Mouse (Mus musculus): ENCODE results near the gene Clybl. TPM values are rescaled to one million over a fixed set of nuclear protein-coding genes. Genes with fewer than 3 reads are reported as not detected.
A peak's percentile ranks its signal among the peaks of the same experiment; 100 is the strongest.

Clybl gene
- polyA plus RNA-seq (2015; fragmentation: Nextera tagmentation; extraction: Ambion mirVana), result 7.5 and 8.4 TPM in 2 replicates

DNA sequence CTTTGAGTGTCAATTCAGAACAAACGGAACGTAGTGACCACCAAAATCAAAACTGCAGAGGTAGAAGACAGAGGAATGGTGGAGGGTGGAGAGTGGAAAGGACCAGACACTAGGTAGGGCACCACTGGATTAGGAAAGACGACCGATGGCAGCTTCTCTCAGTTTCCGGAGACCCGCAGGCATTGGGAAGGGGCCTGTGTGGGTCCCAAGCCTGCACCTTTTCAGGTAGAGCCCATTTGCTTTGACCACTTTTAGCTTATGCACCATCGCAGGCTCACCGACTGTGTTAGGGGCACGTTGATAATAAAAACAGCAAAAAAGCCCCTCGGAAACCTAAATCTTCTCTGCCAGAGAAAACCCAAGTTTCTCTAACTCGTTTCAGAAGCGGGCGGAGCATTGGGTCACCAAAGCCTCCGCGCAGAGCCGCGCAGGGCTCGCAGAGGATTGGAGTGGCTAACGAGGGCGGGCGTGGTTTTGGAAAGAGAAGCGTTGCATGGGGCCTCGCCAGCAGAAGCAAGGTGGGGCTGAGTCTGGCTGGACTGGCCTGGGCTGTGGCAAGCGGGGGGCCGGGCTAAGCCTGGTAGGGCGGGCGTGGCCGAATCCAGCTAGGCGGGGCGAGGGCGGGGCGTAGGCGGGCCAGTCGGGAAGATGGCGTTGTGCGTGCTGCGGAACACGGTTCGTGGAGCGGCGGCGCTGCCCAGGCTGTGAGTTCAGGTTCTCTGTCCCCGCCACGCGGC is at the start of gene Clybl:
TSS of gene Clybl (plus strand) at position 627 of the 737 bp plus-strand sequence.
- no peak within 1 kb of the TSS; the same call in 1 of the 2 replicates for H3K27ac ChIP-seq (ENCODE audit: low read length)
- H3K27me3 ChIP-seq (replicated peaks; ENCODE audit: control insufficient read depth, insufficient read depth, low read length), result no peaks in the 10 kb centered on the region
- H3K9ac ChIP-seq (replicated peaks; ENCODE audit: low read depth, low read length), result peak within 1 kb of the TSS; percentile 70
- H3K4me2 ChIP-seq (ENCODE audit: low read length), result peak within 1 kb of the TSS; percentile 80
- H3K36me3 ChIP-seq (ENCODE audit: control insufficient read depth, insufficient read depth), result no peaks in the 10 kb centered on the region
- peaks cover 3% of the 10 kb centered on the region; the same call in 1 of the 2 replicates for H3K4me1 ChIP-seq (replicated peaks; ENCODE audit: control insufficient read depth, insufficient read depth, low read length)
- peak; percentile 98 for ATAC-seq
- H3K9me3 ChIP-seq (ENCODE audit: control insufficient read depth, low read length), result no peaks in the 10 kb centered on the region
- WGBS, result 3% methylated on average over 45 of the region's 45 CpGs
- peak within 1 kb of the TSS; percentile 77 for H3K4me3 ChIP-seq (replicated peaks; ENCODE audit: low read length)

DNA sequence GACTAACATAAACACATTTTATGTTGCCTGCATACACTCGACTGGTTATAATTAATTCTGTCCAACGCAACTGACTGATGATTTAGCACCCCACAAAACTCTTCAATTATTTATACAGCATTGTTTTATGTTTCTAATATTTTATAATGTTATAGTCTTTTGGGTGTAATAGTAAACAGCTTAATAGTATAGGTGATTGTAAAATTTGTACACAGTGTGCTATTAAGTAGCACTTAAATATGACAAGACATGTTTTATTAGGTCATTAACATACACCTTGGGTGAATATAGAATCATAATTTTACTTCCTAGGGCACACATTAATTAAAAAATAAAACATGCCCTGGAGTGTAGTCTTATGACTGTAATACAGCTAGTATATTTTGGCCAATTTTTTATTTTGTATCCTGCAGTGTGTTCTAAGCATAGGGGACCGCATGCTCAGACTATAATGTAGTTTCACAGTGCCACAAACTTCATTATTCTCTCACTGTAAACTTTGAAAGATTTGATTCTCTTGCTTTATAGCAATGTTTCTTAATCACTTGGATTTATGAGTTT is 45.1 kb upstream of the Clybl start:
- Histone ChIP-seq H3K4me2 (ENCODE audit: low read length) (no peak overlapping the region), H3K27ac (ENCODE audit: low read length) (no peak overlapping the region), H3K27me3 (replicated peaks; ENCODE audit: control insufficient read depth, insufficient read depth, low read length) (no peaks in the 10 kb centered on the region), H3K4me3 (replicated peaks; ENCODE audit: low read length) (no peak overlapping the region), H3K36me3 (ENCODE audit: control insufficient read depth, insufficient read depth) (peaks cover 13% of the 10 kb centered on the region), H3K4me1 (replicated peaks; ENCODE audit: control insufficient read depth, insufficient read depth, low read length) (no peaks in the 10 kb centered on the region), H3K9me3 (ENCODE audit: control insufficient read depth, low read length) (no peaks in the 10 kb centered on the region), H3K9ac (replicated peaks; ENCODE audit: low read depth, low read length) (no peak overlapping the region)
- WGBS, result 95% methylated on average over 3 of the region's 3 CpGs
- ATAC-seq, result no peak

DNA sequence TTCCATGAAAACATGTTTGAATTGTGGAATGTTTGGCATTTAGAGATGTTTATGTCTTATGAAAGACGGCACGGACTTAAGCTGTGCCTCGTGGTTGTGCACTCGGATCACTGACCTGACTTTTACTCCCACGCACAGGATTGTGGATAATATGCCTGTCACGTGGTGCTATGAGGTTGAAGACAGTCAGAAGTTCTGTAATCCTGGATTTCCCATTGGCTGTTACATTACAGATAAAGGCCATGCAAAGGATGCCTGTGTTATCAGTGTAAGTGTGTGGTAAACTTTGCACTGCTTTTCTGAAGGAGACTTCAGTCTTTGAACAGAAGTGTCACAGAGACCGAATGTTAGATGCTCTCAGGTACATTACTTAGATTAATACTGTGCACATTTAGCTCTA is 44.3 kb upstream of the Clybl start:
- Histone ChIP-seq H3K4me1 (replicated peaks; ENCODE audit: control insufficient read depth, insufficient read depth, low read length) (no peaks in the 10 kb centered on the region), H3K4me3 (replicated peaks; ENCODE audit: low read length) (no peak overlapping the region), H3K9me3 (ENCODE audit: control insufficient read depth, low read length) (no peaks in the 10 kb centered on the region), H3K27ac (ENCODE audit: low read length) (no peak overlapping the region), H3K4me2 (ENCODE audit: low read length) (no peak overlapping the region), H3K27me3 (replicated peaks; ENCODE audit: control insufficient read depth, insufficient read depth, low read length) (no peaks in the 10 kb centered on the region), H3K9ac (replicated peaks; ENCODE audit: low read depth, low read length) (no peak overlapping the region), H3K36me3 (ENCODE audit: control insufficient read depth, insufficient read depth) (peaks cover 13% of the 10 kb centered on the region)
- WGBS, result 95% methylated on average over 7 of the region's 7 CpGs
- ATAC-seq, result no peak

DNA sequence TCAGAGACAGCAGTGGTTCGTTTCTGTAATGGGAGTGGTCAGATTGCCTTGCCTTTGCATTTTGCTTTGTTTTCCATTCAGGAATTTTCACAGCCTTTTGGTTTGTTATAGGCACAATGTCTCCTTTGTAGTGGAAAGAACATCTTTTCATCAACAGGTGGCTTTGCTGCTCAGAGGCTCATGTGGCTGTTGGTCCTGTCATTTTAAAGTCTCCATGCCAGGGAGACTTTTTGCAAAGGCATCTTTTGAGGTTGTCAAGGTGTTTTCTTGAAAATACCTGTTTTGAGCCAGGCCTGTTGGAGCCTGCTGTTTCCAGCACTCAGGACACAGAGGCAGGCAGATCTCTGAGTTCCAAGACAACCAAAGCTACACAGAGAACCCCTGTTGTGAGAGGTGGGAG is 41.4 kb upstream of the Clybl start:
- 59% methylated on average over 1 of the region's 1 CpGs for WGBS
- no peak overlapping the region for H3K4me2 ChIP-seq (ENCODE audit: low read length)
- H3K4me3 ChIP-seq (replicated peaks; ENCODE audit: low read length), result no peak overlapping the region
- H3K27me3 ChIP-seq (replicated peaks; ENCODE audit: control insufficient read depth, insufficient read depth, low read length), result no peaks in the 10 kb centered on the region
- H3K4me1 ChIP-seq (replicated peaks; ENCODE audit: control insufficient read depth, insufficient read depth, low read length), result no peaks in the 10 kb centered on the region
- no peak overlapping the region for H3K27ac ChIP-seq (ENCODE audit: low read length)
- no peaks in the 10 kb centered on the region for H3K9me3 ChIP-seq (ENCODE audit: control insufficient read depth, low read length)
- no peak for ATAC-seq
- H3K36me3 ChIP-seq (ENCODE audit: control insufficient read depth, insufficient read depth), result peaks cover 20% of the 10 kb centered on the region
- no peak overlapping the region for H3K9ac ChIP-seq (replicated peaks; ENCODE audit: low read depth, low read length)

DNA sequence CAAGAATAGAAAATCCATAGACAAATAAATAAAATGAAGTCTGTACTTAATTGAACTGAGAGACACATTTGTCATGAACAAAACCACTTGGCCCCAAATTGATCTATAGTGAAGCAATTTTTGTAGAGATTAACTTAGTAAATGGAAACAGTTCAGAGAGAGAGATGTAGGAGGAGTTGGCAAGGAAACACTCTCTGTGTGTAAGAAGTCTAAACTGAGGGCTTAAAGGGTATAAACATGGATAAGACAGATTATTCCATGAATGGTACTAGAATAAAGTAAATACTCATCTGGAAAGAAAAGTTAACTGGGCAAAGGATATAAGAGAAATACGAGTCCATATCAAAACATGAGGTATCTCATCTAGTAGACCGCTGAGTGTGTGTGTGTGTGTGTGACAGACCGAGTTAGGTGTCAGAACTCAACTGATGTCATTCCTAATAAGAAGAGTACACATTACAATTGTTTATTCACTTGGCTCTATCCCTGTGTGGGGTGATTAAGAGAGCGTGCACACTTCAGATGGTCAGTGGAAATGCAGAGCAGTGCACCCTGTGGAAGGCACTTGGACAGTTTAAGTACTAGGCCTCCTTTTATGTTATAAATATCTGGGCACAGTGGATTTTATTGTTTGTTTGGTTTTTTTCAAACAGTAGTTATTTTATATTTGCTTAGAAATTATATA is 37.8 kb upstream of the Clybl start:
- Histone ChIP-seq H3K4me2 (ENCODE audit: low read length) (no peak overlapping the region), H3K4me3 (replicated peaks; ENCODE audit: low read length) (no peak overlapping the region), H3K36me3 (ENCODE audit: control insufficient read depth, insufficient read depth) (peaks cover 26% of the 10 kb centered on the region), H3K27ac (ENCODE audit: low read length) (no peak overlapping the region), H3K27me3 (replicated peaks; ENCODE audit: control insufficient read depth, insufficient read depth, low read length) (no peaks in the 10 kb centered on the region), H3K4me1 (replicated peaks; ENCODE audit: control insufficient read depth, insufficient read depth, low read length) (no peaks in the 10 kb centered on the region), H3K9me3 (ENCODE audit: control insufficient read depth, low read length) (no peaks in the 10 kb centered on the region), H3K9ac (replicated peaks; ENCODE audit: low read depth, low read length) (no peak overlapping the region)
- 92% methylated on average over 4 of the region's 4 CpGs for WGBS
- no peak for ATAC-seq

DNA sequence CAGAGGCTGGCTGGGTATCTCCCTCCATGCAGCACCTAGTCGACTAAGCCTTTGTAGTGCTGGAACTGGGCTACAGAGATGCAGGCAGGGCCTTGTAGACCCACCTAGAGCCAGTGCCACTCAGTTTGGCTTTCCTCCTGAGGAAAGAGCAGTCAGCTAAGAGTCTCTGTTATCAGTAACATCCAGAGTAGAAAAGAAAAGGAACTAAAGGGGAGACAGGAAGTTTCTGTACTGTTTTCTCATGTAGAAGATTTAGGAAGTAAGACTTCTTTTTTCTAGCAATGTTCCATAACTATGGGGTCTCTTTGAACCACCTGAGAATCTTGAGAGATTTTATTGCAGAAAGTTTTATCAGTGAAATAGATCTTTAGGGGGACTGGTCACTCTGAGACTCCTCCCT is 36.1 kb upstream of the Clybl start:
- Histone ChIP-seq H3K9me3 (ENCODE audit: control insufficient read depth, low read length) (no peaks in the 10 kb centered on the region), H3K4me3 (replicated peaks; ENCODE audit: low read length) (no peak overlapping the region), H3K4me1 (replicated peaks; ENCODE audit: control insufficient read depth, insufficient read depth, low read length) (no peaks in the 10 kb centered on the region), H3K9ac (replicated peaks; ENCODE audit: low read depth, low read length) (no peak overlapping the region), H3K4me2 (ENCODE audit: low read length) (no peak overlapping the region), H3K36me3 (ENCODE audit: control insufficient read depth, insufficient read depth) (peaks cover 20% of the 10 kb centered on the region), H3K27ac (ENCODE audit: low read length) (no peak overlapping the region), H3K27me3 (replicated peaks; ENCODE audit: control insufficient read depth, insufficient read depth, low read length) (no peaks in the 10 kb centered on the region)
- 71% methylated on average over 1 of the region's 1 CpGs for WGBS
- no peak for ATAC-seq

DNA sequence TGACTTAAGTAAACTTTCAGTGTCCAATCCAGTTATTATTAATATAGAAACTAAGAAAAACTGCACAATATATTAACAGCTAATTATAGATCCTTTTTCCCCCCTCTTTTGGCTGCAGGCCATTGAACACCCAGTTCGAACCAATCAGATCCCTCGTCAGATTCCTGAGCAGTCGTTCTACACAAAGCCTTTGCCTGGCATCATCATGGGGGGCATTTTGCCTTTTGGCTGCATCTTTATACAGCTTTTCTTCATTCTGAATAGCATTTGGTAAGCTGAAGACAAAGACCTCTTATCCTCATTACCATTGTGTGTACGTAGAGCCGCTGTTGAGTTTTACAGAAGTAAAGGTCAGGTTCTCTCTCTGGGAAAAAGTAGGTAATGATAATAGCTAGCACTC is 30.9 kb upstream of the Clybl start:
- no peak overlapping the region for H3K4me3 ChIP-seq (replicated peaks; ENCODE audit: low read length)
- no peaks in the 10 kb centered on the region for H3K27me3 ChIP-seq (replicated peaks; ENCODE audit: control insufficient read depth, insufficient read depth, low read length)
- peak; percentile 59; the same call in 1 of the 2 replicates for ATAC-seq
- H3K9ac ChIP-seq (replicated peaks; ENCODE audit: low read depth, low read length), result no peak overlapping the region
- H3K27ac ChIP-seq (ENCODE audit: low read length), result no peak overlapping the region
- peaks cover 17% of the 10 kb centered on the region for H3K36me3 ChIP-seq (ENCODE audit: control insufficient read depth, insufficient read depth)
- H3K4me1 ChIP-seq (replicated peaks; ENCODE audit: control insufficient read depth, insufficient read depth, low read length), result peaks cover 3% of the 10 kb centered on the region; the same call in 1 of the 2 replicates
- H3K4me2 ChIP-seq (ENCODE audit: low read length), result no peak overlapping the region
- H3K9me3 ChIP-seq (ENCODE audit: control insufficient read depth, low read length), result no peaks in the 10 kb centered on the region
- WGBS, result 10% methylated on average over 5 of the region's 5 CpGs

DNA sequence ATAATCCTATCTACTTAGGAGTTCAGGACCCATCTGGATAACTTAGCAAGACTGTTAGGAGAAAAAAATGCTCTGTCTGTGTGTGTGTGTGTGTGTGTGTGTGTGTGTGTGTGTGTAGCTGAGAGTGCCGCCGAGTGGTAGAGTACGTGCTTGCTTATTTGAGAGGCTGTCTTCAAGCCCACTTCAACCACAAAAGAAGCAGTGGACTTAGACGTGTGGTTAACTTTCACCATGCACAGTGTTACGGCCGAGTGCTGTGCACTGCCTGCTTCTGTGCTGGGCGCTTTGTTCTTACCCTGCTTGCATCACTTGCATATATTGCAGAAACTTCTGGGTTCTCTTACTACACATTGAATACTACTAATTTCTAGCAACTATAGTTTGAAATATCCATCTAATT is 23.8 kb upstream of the Clybl start:
- no peaks in the 10 kb centered on the region for H3K4me1 ChIP-seq (replicated peaks; ENCODE audit: control insufficient read depth, insufficient read depth, low read length)
- ATAC-seq, result no peak
- no peak overlapping the region for H3K9ac ChIP-seq (replicated peaks; ENCODE audit: low read depth, low read length)
- H3K27me3 ChIP-seq (replicated peaks; ENCODE audit: control insufficient read depth, insufficient read depth, low read length), result no peaks in the 10 kb centered on the region
- H3K4me2 ChIP-seq (ENCODE audit: low read length), result no peak overlapping the region
- 85% methylated on average over 7 of the region's 7 CpGs for WGBS
- no peak overlapping the region for H3K4me3 ChIP-seq (replicated peaks; ENCODE audit: low read length)
- H3K9me3 ChIP-seq (ENCODE audit: control insufficient read depth, low read length), result no peaks in the 10 kb centered on the region
- H3K27ac ChIP-seq (ENCODE audit: low read length), result no peak overlapping the region
- peaks cover 14% of the 10 kb centered on the region for H3K36me3 ChIP-seq (ENCODE audit: control insufficient read depth, insufficient read depth)

DNA sequence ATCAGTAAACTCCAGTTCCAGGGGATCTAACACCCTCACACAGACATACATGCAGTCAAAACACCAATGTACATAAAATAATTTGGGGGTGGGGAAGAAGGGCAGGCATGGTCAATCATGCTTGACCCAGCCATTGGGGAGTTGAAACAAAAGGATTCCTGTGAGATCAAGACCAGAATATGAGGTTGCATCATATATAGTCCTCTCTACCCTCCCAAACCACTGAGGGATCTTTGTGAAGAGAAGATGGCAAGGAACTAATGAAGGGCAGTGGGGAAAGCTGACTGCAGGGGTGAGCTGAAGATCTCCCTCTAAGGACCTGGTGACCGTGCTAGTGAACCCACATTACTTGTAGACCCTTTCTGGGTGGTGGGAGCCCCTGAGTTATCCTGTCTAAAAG is 20.6 kb upstream of the Clybl start:
- WGBS, result 100% methylated on average over 1 of the region's 1 CpGs
- Histone ChIP-seq H3K27me3 (replicated peaks; ENCODE audit: control insufficient read depth, insufficient read depth, low read length) (no peaks in the 10 kb centered on the region), H3K36me3 (ENCODE audit: control insufficient read depth, insufficient read depth) (peaks cover 12% of the 10 kb centered on the region), H3K9ac (replicated peaks; ENCODE audit: low read depth, low read length) (no peak overlapping the region), H3K9me3 (ENCODE audit: control insufficient read depth, low read length) (no peaks in the 10 kb centered on the region), H3K4me2 (ENCODE audit: low read length) (no peak overlapping the region), H3K27ac (ENCODE audit: low read length) (no peak overlapping the region), H3K4me1 (replicated peaks; ENCODE audit: control insufficient read depth, insufficient read depth, low read length) (no peaks in the 10 kb centered on the region), H3K4me3 (replicated peaks; ENCODE audit: low read length) (no peak overlapping the region)
- ATAC-seq, result no peak
